Mouse (Mus musculus) midbrain, embryonic 12.5 days (tissue): ENCODE measurements around the gene Kcnmb2. TPM values are rescaled to one million over a fixed set of nuclear protein-coding genes. Genes with fewer than 3 reads are reported as not detected.

Source experiments
- ATAC-seq: fragments of 200-750 bp; cut with Nextera tagmentation; 2 replicates; pipeline ENCODE4 v1.8.0; 2017; ENCODE audit warnings: low read depth, moderate TSS enrichment, moderate library complexity; ENCODE audit not compliant: low FRiP score
- H3K27ac ChIP-seq: fragments of 300-500 bp; sonication (generic); replicated peaks from 2 replicates; pipeline ENCODE4 v1.5.1; 2016; ENCODE audit warnings: mild to moderate bottlenecking
- H3K27me3 ChIP-seq: fragments of 300-500 bp; sonication (generic); 2 replicates; pipeline ENCODE4 v1.6.1; 2016; ENCODE audit warnings: mild to moderate bottlenecking
- H3K36me3 ChIP-seq: fragments of 300-500 bp; sonication (generic); 2 replicates; pipeline ENCODE4 v1.6.1; 2016
- H3K4me1 ChIP-seq: fragments of 300-500 bp; sonication (generic); 2 replicates; pipeline ENCODE4 v1.6.1; 2016
- H3K4me2 ChIP-seq: fragments of 300-500 bp; sonication (generic); replicated peaks from 2 replicates; pipeline ENCODE4 v1.6.1; 2016; ENCODE audit warnings: mild to moderate bottlenecking, moderate library complexity
- H3K4me3 ChIP-seq: fragments of 300-500 bp; sonication (generic); 2 replicates; pipeline ENCODE4 v1.5.1; 2016; ENCODE audit warnings: mild to moderate bottlenecking
- H3K9ac ChIP-seq: fragments of 300-500 bp; sonication (generic); replicated peaks from 2 replicates; pipeline ENCODE4 v1.6.1; 2016; ENCODE audit warnings: mild to moderate bottlenecking, moderate library complexity
- H3K9me3 ChIP-seq: fragments of 300-500 bp; sonication (generic); 2 replicates; pipeline ENCODE4 v1.6.1; 2016; ENCODE audit warnings: mild to moderate bottlenecking
- WGBS: fragments of 180-500 bp; shearing (Covaris S2); methylation state at CpG from one replicate; pipeline ENCODE4 v1.1.7; 2016; 5-methylcytosine and 5-hydroxymethylcytosine counted together
- polyA plus RNA-seq: library from polyadenylated mRNA; unstranded; fragments of >200 nt; fragmentation: Nextera tagmentation; extraction: Ambion mirVana; gene quantifications from 2 replicates; pipeline ENCODE4 v1.2.1, GENCODE M21; 2016

Kcnmb2 gene
- 2.1 and 2.4 TPM in 2 replicates for polyA plus RNA-seq

DNA sequence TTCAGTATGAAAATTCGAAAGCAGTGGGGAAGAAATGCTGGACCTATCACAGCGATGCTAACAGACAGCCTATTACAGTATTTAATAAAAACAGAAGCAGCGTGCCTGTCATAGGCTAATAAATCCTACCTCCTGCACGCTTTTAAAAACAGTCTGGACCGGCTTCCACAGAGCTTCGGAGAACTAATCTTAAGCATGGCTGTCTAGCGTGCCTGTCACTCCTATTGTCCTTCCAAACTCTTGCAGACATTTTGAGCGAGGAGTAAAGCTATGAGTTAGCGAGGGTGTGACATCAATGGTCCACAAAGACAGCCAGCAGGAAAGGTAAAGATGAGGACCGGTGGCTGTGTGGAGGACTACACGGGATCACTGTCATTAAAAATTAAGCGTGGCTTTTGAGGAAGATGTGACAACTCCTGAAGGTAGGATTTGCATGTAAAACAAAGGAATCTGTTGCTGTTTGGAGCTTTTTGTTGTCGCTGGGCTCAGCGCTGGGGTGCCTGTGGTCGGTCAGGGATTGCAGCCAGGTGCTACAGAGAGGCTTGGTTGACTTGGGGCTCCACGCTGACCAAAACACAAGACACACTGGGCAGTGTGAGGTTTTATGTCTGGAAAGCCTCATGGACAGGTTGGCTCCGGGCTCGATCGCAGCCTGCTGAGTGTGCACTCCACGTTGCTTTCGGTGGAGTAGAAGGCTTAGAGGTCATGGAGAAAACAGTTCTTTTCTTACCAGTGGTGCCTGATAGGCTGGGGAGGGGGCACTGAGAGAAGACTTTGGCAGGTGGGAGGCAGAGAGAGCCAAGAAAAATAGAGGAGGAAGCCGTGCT, at the start of gene Kcnmb2:
Gene Kcnmb2, plus strand, starts transcription at position 4 of the 827 bp plus-strand sequence.
- peaks cover 33% of the 10 kb centered on the region for H3K27me3 ChIP-seq
- H3K9me3 ChIP-seq: no peaks in the 10 kb centered on the region
- H3K27ac ChIP-seq: no peak within 1 kb of the TSS
- H3K9ac ChIP-seq: peak within 1 kb of the TSS; percentile 35
- no peaks in the 10 kb centered on the region for H3K36me3 ChIP-seq
- ATAC-seq: peak; percentile 57
- H3K4me2 ChIP-seq: peak within 1 kb of the TSS; percentile 72
- WGBS: under 1% methylated on average over 22 of the region's 22 CpGs
- H3K4me3 ChIP-seq: peak within 1 kb of the TSS; percentile 39
- peaks cover 31% of the 10 kb centered on the region for H3K4me1 ChIP-seq

DNA sequence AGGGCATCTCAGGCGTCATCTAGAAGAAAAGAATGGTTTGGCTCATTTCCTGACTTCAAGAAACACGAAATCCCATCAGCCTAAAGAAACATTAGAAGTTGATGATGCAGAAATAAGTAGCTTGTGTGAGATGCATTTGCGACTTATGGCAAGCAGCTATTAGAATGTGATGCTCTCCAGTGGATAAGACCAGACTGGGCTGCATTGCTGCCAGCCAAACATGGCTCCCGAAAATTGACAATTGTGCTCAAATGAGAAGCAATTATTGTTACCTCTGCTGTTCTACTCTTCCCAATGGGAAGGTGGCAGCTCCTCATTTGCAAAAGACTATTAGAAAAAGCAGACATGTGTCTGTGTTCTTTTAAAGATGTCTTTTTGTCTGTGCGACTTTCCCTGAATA, 38.8 kb upstream of the Kcnmb2 start:
- 49% methylated on average over 5 of the region's 5 CpGs for WGBS
- H3K27ac ChIP-seq: no peak overlapping the region
- no peak overlapping the region for H3K4me3 ChIP-seq
- H3K36me3 ChIP-seq: no peaks in the 10 kb centered on the region
- H3K27me3 ChIP-seq: no peaks in the 10 kb centered on the region
- H3K4me2 ChIP-seq: no peak overlapping the region
- H3K4me1 ChIP-seq: no peaks in the 10 kb centered on the region
- no peaks in the 10 kb centered on the region for H3K9me3 ChIP-seq
- H3K9ac ChIP-seq: no peak overlapping the region
- no peak for ATAC-seq

GRCm38 (mm10) chr3:31864070-31864469, 38.2 kb upstream of the Kcnmb2 start:
- Histone ChIP-seq H3K27ac (no peak overlapping the region), H3K36me3 (no peaks in the 10 kb centered on the region), H3K4me3 (no peak overlapping the region), H3K27me3 (no peaks in the 10 kb centered on the region), H3K4me2 (no peak overlapping the region), H3K4me1 (no peaks in the 10 kb centered on the region), H3K9me3 (no peaks in the 10 kb centered on the region), H3K9ac (no peak overlapping the region)
- WGBS: 75% methylated on average over 3 of the region's 3 CpGs
- ATAC-seq: no peak

- Histone ChIP-seq H3K9me3 (no peaks in the 10 kb centered on the region), H3K4me3 (no peak overlapping the region), H3K9ac (no peak overlapping the region), H3K4me2 (no peak overlapping the region), H3K36me3 (no peaks in the 10 kb centered on the region), H3K4me1 (no peaks in the 10 kb centered on the region), H3K27ac (no peak overlapping the region), H3K27me3 (no peaks in the 10 kb centered on the region)
- WGBS: 88% methylated on average over 3 of the region's 3 CpGs
- no peak for ATAC-seq
These were observed 30.8 kb upstream of the Kcnmb2 start for GRCm38 (mm10) chr3:31871461-31871860.

GRCm38 (mm10) chr3:31882621-31883131, 19.6 kb upstream of the Kcnmb2 start:
- 0 out of 2 replicates have a peak, but pooled peaks cover 9% of the 10 kb centered on the region for H3K9me3 ChIP-seq
- ATAC-seq: peak; percentile 38
- H3K4me2 ChIP-seq: no peak overlapping the region
- no peak overlapping the region for H3K4me3 ChIP-seq
- peaks cover 4% of the 10 kb centered on the region; the same call in 1 of the 2 replicates for H3K4me1 ChIP-seq
- no peak overlapping the region for H3K27ac ChIP-seq
- H3K27me3 ChIP-seq: no peaks in the 10 kb centered on the region
- WGBS: 31% methylated on average over 12 of the region's 12 CpGs
- H3K9ac ChIP-seq: no peak overlapping the region
- no peaks in the 10 kb centered on the region for H3K36me3 ChIP-seq

- no peaks in the 10 kb centered on the region for H3K27me3 ChIP-seq
- H3K4me3 ChIP-seq: no peak overlapping the region
- no peaks in the 10 kb centered on the region for H3K36me3 ChIP-seq
- H3K27ac ChIP-seq: no peak overlapping the region
- H3K4me1 ChIP-seq: no peaks in the 10 kb centered on the region
- ATAC-seq: no peak
- no peak overlapping the region for H3K4me2 ChIP-seq
- 69% methylated on average over 2 of the region's 2 CpGs for WGBS
- no peak overlapping the region for H3K9ac ChIP-seq
- no peaks in the 10 kb centered on the region for H3K9me3 ChIP-seq
These were observed 9.7 kb upstream of the Kcnmb2 start for GRCm38 (mm10) chr3:31892653-31893052.

DNA sequence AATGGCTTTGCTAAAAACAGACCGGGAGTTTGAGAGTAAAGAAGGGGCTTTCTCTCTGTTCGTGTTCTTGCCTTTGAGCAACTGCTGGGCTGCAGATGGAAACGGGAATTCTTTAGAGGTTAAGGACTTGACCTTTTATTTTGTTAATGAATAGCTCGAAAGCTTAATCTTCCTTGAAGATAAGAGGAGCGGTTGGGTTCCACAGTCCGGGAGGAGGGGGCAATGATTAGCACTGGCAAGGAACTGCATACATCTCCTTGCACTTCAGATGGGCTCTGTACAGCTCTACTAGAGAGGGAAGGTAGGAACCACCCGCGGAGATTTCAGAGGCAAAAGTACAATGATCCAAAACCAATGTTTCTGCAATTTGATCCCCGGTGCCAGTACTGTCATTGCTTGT, 1.2 kb downstream of the Kcnmb2 start:
- H3K27me3 ChIP-seq: peaks cover 33% of the 10 kb centered on the region
- no peak overlapping the region for H3K9ac ChIP-seq
- 2% methylated on average over 9 of the region's 9 CpGs for WGBS
- peaks cover 31% of the 10 kb centered on the region for H3K4me1 ChIP-seq
- no peaks in the 10 kb centered on the region for H3K36me3 ChIP-seq
- H3K27ac ChIP-seq: no peak overlapping the region
- H3K4me2 ChIP-seq: peak overlapping the region; percentile 72
- H3K4me3 ChIP-seq: peak overlapping the region; percentile 39
- no peaks in the 10 kb centered on the region for H3K9me3 ChIP-seq
- peak; percentile 72; the same call in 1 of the 2 replicates for ATAC-seq

DNA sequence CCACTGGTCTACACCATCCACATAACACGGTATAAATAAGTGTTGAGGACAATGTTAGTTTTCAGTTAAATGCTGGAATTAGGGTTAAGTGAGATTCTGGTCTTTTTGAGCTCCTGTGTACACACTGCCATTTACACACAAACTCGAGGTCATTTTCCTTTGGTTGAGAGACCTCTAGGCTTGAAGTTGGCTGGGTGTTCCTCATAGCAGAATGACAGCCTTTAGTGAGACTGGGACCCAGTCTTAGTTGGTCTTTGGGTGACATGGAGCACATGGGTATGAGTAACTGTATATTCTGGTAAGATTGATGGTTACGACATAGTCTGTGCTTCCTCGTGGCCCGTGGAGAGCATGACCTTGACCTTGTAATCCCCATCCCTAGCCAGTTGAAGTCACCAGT, 1.8 kb downstream of the Kcnmb2 start:
- H3K4me1 ChIP-seq: peaks cover 27% of the 10 kb centered on the region
- no peak for ATAC-seq
- no peak overlapping the region for H3K4me3 ChIP-seq
- peaks cover 33% of the 10 kb centered on the region for H3K27me3 ChIP-seq
- H3K27ac ChIP-seq: no peak overlapping the region
- no peaks in the 10 kb centered on the region for H3K9me3 ChIP-seq
- H3K4me2 ChIP-seq: peak overlapping the region; percentile 72; the same call in 1 of the 2 replicates
- H3K36me3 ChIP-seq: no peaks in the 10 kb centered on the region
- no peak overlapping the region for H3K9ac ChIP-seq
- WGBS: 35% methylated on average over 5 of the region's 5 CpGs

DNA sequence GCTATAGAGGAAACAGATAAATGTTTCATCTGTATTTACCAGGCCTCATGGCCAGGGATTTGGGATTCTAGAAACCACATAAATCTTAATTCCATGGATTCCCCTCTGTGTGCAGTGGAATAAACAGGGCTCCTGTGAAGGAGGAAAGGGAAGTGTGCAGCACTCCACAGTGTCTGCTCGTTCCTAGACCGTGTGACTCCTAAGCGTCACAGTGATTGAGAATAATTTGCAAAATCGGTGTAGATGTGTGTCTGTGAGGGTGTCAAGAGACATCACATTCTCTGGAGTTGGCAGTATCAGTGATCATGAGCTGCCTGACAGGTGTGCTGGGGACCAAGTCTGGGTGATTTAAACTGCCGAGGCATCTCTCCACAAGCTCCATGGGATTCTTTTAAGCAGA, 8.9 kb downstream of the Kcnmb2 start:
- WGBS: 81% methylated on average over 5 of the region's 5 CpGs
- Histone ChIP-seq H3K9ac (no peak overlapping the region), H3K27ac (no peak overlapping the region), H3K4me2 (no peak overlapping the region), H3K9me3 (no peaks in the 10 kb centered on the region), H3K36me3 (no peaks in the 10 kb centered on the region), H3K4me1 (no peaks in the 10 kb centered on the region), H3K4me3 (no peak overlapping the region), H3K27me3 (0 out of 2 replicates have a peak, but pooled peaks cover 4% of the 10 kb centered on the region)
- no peak for ATAC-seq

GRCm38 (mm10) chr3:31911690-31912089, 9.4 kb downstream of the Kcnmb2 start:
- Histone ChIP-seq H3K4me3 (no peak overlapping the region), H3K9ac (no peak overlapping the region), H3K27me3 (0 out of 2 replicates have a peak, but pooled peaks cover 3% of the 10 kb centered on the region), H3K27ac (no peak overlapping the region), H3K9me3 (no peaks in the 10 kb centered on the region), H3K36me3 (no peaks in the 10 kb centered on the region), H3K4me2 (no peak overlapping the region), H3K4me1 (no peaks in the 10 kb centered on the region)
- no peak for ATAC-seq
- WGBS: 67% methylated on average over 3 of the region's 3 CpGs

DNA sequence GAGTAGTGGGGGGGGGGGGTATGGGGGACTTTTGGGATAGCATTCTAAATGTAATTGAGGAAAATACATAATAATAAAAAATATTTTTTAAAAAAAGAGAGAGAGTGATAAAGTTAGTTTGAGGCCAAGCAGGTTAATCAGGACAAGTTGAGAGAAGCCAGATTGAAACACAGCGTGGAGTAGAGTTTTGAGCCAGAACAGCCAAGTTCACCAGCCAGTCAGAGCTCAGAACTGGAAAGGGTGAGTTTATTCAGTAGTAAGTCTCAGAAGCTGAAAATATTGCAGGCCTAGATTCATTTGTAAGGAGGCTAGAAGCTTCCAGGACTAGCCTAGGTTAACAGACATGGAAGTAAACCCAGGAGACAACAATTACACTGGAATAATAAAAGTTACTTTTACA, 26.2 kb downstream of the Kcnmb2 start:
- Histone ChIP-seq H3K4me1 (no peaks in the 10 kb centered on the region), H3K9ac (no peak overlapping the region), H3K27me3 (no peaks in the 10 kb centered on the region; the same call in 1 of the 2 replicates), H3K27ac (no peak overlapping the region), H3K36me3 (no peaks in the 10 kb centered on the region), H3K4me3 (no peak overlapping the region), H3K9me3 (no peaks in the 10 kb centered on the region), H3K4me2 (no peak overlapping the region)
- WGBS: 83% methylated on average over 1 of the region's 1 CpGs
- no peak for ATAC-seq

DNA sequence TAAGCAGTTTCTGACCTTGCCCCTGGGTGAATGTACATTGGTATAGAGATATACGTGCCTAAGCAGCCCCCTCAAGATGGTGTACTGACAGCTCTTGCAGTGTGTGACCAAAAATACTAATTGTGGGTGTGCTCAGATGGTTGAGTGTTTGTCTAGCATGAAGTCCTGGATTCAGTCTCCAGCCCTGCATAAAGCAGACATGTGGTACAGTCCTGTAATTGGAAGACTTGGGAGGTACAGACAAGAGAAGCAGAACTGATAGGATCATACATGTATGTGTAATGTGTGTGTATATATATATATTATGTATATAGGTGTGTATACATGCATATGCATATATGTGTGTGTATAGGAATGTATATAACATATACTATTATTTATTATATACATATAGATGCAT, 32.4 kb downstream of the Kcnmb2 start:
- ATAC-seq: no peak
- Histone ChIP-seq H3K36me3 (no peaks in the 10 kb centered on the region), H3K9ac (no peak overlapping the region), H3K9me3 (no peaks in the 10 kb centered on the region), H3K27me3 (no peaks in the 10 kb centered on the region), H3K4me3 (no peak overlapping the region), H3K4me2 (no peak overlapping the region), H3K4me1 (no peaks in the 10 kb centered on the region), H3K27ac (no peak overlapping the region)
- WGBS: 79% methylated on average over 1 of the region's 1 CpGs
